Mouse (Mus musculus) Patski (cell line): ENCODE data around the gene Gnb1l. TPM values are rescaled to one million over a fixed set of nuclear protein-coding genes. Genes with fewer than 3 reads are reported as not detected.

ENCODE experiments used
- ATAC-seq: fragments of 100-300 bp; one replicate; pipeline ENCODE4 v1.8.0; 2021
- CTCF ChIA-PET: fragments of 350-600 bp; sonication (Branson Sonifier 250); formaldehyde crosslinking; loops from one replicate; lab custom pipeline; 2022; ENCODE audit warnings: inconsistent platforms; lab: Charles Lee
- POLR2A ChIA-PET: fragments of 350-600 bp; sonication (Branson Sonifier 250); formaldehyde crosslinking; loops from one replicate; lab custom pipeline; 2022; ENCODE audit warnings: antibody characterized with exemption, inconsistent platforms; lab: Charles Lee
- DNase-seq: peaks from one replicate; pipeline ENCODE4 v3.0.0-alpha.2; 2011; ENCODE audit warnings: low read depth, low spot score
- H3K27me3 ChIP-seq: fragments of 371-371 bp; one replicate; pipeline ENCODE4 v1.5.1; 2021
- CTCF ChIP-seq: fragments of 100-300 bp; IDR thresholded peaks from one replicate; pipeline ENCODE4 v1.5.1; 2021
- in situ Hi-C: fragments of 300-500 bp; cut with MboI; formaldehyde crosslinking; loops from 3 replicates; pipeline ENCODE4 v1.11.1; 2018; ENCODE audit warnings: low pct_unique_long_range_greater_than_20kb, mixed read lengths
- polyA plus RNA-seq: library from polyadenylated mRNA; unstranded; gene quantifications from one replicate; pipeline ENCODE4 v1.2.3, GENCODE M21; 2021

The Gnb1l gene
- polyA plus RNA-seq, 1 experiment from 2014 or later: 9.9 TPM

DNA sequence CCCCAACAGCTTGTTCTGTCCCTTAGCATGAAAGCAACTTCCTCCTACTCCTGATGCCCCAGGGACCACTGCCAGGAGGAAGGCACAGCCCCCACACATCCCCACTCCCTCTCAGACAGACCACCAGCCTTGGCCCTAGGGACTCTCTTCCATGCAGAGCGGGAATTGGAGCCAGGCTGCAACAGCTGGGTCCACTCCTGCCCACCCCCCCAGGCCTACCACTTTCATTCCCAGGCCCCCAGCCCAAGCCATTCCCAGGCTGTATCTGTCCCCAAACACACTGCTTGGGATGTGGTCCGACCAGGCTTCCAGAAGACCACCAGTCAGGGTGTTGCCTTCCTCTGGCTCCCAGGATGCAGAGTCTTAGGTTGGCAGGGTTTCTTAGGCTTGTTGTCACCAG lies 110.6 kb downstream of the Gnb1l start:
- DNase-seq: no peak
- TF ChIP-seq CTCF: no peak
- ChIA-PET POLR2A (no interaction called here), CTCF (interaction anchor here (1.4 to 1.5 kb wide), 2 partner anchors 9 to 165 kb away, joined by 3 to 5 read pairs; no protein-coding TSS in a partner anchor)
- H3K27me3 ChIP-seq: no peaks in the 10 kb centered on the region
- in situ Hi-C loops: no loop called here
- no peak for ATAC-seq

DNA sequence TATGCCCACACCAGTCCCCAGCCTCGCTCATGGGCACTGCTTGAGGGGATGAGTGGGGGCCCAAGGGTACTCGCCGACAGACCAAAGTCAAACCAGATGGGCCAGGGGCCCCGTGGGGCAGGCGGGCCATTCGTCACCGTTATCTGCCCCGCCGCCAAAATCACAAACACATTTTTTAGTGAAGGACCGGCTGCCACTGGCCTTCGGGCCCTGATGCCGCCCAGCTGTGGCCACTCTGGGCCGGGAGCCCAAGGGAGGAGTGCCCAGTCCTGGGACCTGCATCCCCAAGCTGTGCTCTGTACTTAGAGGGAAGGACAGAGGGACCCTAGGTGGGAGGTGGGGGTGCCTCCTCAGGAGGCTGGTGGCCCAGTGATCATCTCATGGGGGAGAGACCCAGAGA lies 113.2 kb downstream of the Gnb1l start:
- in situ Hi-C loops: loop anchor here (5.0 kb wide), 1 partner anchor 264 kb away; the partner anchor contains the start of genes Arvcf and Tango2
- no peaks in the 10 kb centered on the region for H3K27me3 ChIP-seq
- ChIA-PET POLR2A (no interaction called here), CTCF (no interaction called here)
- TF ChIP-seq CTCF: no peak
- ATAC-seq (no peak), DNase-seq (no peak)

DNA sequence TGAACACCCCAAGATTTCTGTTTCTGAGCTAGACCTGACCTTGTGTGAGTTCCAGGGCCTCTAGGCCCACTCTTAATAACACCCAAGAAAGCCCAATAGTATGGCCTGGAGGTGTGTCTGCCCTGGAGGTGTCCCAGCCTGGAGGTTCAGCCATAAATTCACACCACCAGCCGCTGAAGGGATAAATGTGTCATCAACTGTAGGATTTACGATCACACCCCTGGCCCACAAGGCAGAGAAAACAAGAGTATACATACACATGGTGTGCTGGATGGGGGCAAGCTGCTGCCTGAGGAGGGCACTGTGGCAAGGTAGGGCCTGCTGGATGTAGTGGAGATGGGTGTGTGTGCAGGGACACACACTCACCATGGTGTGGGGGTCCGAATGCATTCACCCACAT lies 114.8 kb downstream of the Gnb1l start:
- POLR2A ChIA-PET: no interaction called here
- H3K27me3 ChIP-seq: no peaks in the 10 kb centered on the region
- no peak for TF ChIP-seq CTCF
- in situ Hi-C loops: loop anchor here (5.0 kb wide), 1 partner anchor 266 kb away; the partner anchor contains the start of genes Arvcf and Tango2
- CTCF ChIA-PET: interaction anchor here (2.0 kb wide), 1 partner anchor 170 kb away, joined by 8 read pairs; no protein-coding TSS in a partner anchor
- no peak for DNase-seq
- ATAC-seq: no peak

Other genes with a start within 250 kb of the Gnb1l start
- gene Ranbp1, start 250.0 kb upstream of the Gnb1l start, polyA plus RNA-seq: 216 TPM
- gene Gm49776, start 240.4 kb upstream of the Gnb1l start, polyA plus RNA-seq: 7.6 TPM
- gene Dgcr8, start 209.5 kb upstream of the Gnb1l start, polyA plus RNA-seq: 24.2 TPM
- 23.7 TPM for gene Tango2, start 150.6 kb upstream of the Gnb1l start, polyA plus RNA-seq
- gene Arvcf, start 150.5 kb upstream of the Gnb1l start, polyA plus RNA-seq: 25.6 TPM
- 25.2 TPM for gene Txnrd2, start 72.3 kb upstream of the Gnb1l start, polyA plus RNA-seq
- gene Comt, start 71.9 kb upstream of the Gnb1l start, polyA plus RNA-seq: 229 TPM
- 9.1 TPM for gene Rtl10, start 188 bp downstream of the Gnb1l start, polyA plus RNA-seq
- gene Tbx1, start 92.0 kb downstream of the Gnb1l start, polyA plus RNA-seq: 0.13 TPM
- 0.91 TPM for gene Gp1bb, start 123.7 kb downstream of the Gnb1l start, polyA plus RNA-seq
- 6.1 TPM for gene Gm49601, start 127.7 kb downstream of the Gnb1l start, polyA plus RNA-seq
- gene Sept5, start 131.2 kb downstream of the Gnb1l start, polyA plus RNA-seq: 28.2 TPM